Mouse (Mus musculus): ENCODE data around the gene Crim1. TPM values are rescaled to one million over a fixed set of nuclear protein-coding genes. Genes with fewer than 3 reads are reported as not detected.

Gene Crim1
- total RNA-seq, 2 experiments from 2014 or later, result 80.3 to 88.5 TPM

DNA sequence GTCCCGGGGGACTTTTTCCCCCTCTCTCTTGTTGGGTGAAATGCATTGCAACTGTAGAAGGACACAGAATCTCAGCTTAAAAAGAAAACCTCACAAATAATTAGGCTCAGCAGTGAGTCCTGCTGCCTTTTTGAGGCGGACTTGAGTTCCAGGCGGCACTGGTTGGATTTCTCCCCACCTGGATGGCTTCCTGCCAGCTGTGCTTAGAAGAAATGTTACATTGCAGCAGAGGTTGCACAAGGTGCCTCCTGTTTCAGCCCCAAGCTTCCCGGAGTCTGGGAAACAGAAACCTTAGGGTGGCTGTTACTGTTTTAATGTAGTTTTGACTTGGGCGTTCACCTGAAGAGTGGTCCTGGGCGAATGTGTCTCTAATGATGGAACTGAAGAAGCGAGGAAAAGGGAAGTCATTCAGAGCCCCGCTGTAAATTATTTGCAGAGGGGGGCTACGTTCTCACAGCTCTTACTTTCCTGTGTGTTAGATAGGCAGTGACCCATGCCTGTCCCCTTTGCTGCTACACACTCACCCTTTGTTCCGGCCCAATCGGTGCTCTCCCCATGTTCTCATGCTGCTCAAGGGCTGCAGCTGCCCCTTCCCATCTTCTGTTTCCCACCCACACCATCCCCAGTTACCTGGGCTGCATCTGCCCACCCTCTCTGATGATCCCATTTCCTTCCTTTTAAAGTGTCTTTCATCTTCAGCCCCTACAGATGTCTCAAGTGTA lies 83.4 kb downstream of the Crim1 start:
- DNase-seq (ENCODE audit: low spot score in 2 of 2), result no peak

DNA sequence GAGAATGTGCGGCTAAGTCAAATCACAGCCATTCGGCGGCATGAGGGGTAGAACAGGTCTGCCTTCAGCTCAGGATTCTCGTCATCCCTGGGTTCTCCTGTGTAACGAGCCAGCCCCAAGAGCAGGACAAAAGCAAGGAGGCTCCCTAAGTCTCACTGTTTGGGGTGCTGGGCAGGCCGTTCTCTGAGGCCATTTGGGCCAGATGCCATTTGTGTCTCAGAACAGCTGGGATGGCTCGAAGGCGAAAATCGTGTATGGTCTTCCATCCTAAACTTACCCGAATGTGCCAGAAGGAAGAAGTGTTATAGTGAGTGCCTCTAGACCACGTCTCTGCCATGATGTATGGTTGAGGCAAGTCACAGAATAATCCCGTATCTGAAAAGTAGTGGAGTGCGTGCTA lies 86.0 kb downstream of the Crim1 start:
- DNase-seq (ENCODE audit: low spot score in 2 of 2), result no peak

DNA sequence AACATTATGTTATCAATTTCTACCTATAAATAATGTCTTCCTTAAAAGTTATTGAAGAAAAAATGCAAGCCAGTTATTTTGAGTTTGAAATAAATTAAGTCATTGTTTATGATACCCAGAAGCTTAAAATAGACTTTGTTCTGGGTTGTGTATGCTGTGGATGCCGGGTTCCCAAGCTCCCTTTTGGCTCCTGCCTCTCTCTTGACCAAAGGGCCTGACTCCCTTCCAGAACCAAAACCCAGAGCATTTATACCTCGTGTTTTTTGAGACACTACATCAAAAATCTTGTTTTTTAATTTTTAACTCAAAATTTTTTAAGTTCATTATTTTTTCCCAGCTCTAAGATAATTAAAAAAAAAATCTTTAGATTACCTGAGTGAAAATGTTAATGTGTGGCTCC lies 87.3 kb downstream of the Crim1 start:
- no peak for DNase-seq (ENCODE audit: low spot score in 2 of 2)

DNA sequence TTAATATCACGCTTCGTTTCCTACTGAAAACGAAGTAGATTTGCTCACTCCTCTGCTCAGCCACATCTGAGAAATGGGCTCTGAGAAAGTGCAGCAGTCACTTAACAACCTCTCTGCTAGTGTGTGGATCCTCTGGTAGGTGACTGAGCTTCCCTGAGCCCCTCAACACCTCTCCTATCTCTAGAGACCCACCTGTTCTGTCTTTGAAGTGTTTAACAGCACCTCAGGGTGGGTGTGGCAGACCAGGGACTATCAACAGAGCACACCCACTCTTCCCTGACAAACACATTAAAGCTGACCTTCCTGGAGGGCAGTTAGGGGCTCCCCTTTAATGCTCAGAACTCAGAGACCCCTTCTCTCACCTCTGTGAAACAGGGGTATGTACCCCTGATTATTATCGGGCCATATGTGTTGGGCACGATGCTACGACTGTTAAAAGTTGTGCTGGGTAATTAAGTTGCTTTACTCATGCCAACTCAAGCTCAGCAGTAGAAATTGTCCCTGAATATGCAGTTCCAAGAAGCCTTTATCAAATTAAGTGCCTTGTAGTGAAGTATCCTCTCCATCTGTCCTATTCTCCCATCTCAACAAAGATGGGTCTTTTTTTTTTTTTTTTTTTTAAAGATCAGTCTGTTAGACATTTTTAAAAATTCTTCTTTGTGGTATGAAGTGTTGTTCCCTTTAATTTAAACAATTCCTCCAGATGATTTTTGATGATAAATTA lies 90.3 kb downstream of the Crim1 start:
- no peak for DNase-seq (ENCODE audit: low spot score in 2 of 2)

DNA sequence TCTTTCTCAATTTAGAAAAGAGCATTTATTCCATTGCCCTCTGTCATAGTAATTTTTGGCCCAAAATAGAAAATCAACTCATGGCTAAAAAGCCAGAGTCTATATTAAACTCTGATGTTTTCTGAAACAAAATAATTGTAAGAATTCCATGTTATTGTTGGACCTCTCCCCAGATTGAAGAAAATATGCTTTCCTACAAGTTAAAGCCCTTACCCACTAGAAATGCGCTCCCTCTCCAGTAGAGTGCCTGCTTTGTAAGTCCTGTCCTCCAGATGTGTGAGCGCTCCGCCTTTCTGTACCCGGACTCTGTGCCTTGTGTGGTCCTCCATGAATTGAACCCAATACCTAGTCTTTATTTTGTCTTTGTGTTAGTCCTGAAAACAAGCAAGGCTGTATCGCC lies 91.0 kb downstream of the Crim1 start:
- no peak for DNase-seq (ENCODE audit: low spot score in 2 of 2)

DNA sequence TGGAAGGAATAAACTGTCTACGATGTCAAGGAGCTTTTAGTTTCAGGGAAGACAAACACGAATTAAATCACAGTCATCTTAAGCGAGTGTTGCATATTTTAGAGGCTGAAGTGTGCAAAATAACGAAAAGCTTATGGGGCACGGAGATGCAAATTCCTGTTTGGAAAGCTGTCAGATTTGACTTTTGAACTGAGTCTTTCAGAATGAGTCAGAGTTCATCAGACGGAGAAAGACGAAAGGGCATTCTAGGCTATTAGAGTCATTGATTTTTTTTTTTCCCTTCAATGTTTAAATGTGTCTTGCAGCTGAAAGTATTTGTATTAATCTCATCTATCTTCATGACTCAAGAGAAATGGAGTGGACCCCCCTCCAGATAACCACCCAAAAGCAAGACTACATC lies 92.3 kb downstream of the Crim1 start:
- DNase-seq (ENCODE audit: low spot score in 2 of 2), result no peak

DNA sequence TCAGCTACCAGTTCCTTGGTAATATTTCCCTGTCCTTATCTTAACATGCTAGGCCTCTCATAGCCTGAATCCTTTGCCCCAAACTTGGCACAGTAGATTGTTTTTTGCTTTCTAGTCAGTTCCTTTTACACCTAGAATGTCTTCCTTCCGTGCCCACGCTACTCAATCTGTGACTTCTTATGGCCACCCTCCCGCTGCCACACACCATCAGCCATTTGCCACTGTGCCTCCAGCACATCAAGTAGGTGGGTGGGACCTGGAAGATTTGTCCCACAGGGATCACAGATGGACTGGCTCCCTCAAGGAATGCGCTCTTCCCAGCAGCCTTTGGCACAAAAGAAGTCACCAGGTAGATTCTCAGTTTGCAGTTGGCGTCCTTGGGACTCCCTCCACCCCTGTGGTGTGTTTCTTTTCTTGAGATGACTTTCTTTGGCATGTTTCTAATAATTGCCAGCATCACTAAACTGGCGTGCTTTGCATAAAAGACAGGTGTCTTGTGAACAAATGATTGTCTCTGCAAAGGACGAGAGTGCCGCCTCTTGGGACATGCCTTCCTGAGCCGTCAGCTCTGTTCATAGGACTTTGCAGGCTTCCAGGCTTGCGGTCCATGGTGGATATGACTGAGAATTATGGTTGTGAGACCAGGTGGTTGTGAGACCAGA lies 92.9 kb downstream of the Crim1 start:
- peak in 1 of 2 experiments; percentile 23 for DNase-seq (ENCODE audit: low spot score in 2 of 2)

DNA sequence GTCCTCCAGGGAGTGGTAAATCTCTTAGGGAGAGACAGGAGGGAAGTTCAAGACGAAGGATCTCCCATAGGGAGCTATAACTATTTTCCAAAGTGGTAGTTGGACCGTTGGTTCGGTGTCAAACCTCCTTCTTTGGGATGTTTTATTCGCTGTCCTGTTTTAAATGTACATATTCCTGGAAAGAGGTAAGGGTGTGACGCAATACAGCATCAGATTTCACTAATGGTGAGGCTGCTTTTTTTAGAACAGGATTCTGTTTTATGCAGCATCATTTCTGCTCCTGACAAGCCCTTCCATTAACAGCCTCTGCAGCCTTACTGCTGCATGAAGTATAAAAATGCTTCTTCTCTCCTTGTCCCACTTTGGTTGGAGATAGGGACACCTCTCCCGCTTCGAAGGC lies 95.9 kb downstream of the Crim1 start:
- DNase-seq (ENCODE audit: low spot score in 2 of 2), result no peak

DNA sequence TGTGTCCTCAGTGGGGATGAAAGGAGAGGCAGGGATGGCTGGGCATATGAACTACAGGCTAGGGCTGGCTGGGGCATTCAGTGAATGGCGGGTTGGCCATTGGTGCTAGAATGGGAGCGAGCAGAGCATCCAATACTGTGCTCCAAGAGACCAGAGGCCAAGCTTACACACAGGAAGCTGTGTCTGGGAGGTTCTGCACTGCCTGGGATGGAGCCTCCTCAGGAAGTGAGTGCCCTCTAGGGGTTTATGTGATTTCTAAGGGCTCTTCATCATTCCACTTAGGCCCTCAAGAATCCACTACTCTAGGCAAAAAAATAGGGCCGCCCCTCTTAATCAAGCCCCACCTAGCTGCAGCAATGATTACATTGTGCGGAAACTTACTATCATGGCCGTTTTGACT lies 98.1 kb downstream of the Crim1 start:
- DNase-seq (ENCODE audit: low spot score in 2 of 2), result no peak

DNA sequence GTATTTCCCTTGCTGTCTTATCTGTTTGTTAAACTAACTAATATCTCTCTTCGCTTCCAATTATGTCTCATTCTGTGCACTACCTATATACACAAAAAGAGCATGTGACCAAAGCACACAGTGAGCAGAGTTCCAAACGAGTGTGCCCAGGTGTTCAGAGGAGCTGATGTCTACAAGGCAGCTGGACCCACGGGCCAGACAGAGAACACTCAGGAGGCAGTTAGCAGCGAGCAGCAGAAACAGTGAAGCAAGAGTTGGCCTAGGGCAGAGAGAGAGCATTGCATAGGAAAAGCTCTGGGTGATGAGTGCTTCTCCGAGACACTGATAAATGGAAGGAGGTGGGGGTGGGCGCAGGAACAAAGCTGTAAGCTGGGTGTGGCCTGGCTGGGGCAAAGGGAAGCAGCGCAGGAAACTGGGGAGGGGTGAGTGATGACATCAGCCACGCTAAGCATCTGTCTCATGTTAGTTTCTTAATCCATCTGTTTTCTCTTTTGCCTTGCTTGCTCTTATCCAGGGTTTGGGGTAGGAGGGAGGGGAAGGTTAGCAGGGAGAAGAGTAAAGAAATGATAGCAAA lies 99.0 kb downstream of the Crim1 start:
- DNase-seq (ENCODE audit: low spot score in 2 of 2), result no peak

DNA sequence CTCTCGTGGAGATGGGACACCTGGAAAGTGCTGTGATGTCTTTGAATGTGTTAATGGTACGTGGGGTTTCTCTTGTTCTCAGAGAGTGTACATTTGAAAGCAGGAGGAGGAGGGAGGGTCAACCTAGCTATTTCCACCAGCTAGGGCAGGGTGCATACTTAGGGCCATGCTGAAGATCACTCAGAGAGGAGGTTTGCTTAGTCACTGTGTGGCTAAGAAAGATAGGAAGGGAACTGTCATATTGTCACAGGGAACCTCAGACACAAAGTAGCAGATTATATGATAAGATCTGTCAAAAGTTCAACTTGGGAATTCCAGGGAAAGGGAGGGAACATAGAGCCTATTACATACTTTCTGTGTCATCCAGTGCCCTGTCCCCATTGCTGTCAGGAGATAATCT lies 103.0 kb downstream of the Crim1 start:
- DNase-seq (ENCODE audit: low spot score in 2 of 2), result no peak

DNA sequence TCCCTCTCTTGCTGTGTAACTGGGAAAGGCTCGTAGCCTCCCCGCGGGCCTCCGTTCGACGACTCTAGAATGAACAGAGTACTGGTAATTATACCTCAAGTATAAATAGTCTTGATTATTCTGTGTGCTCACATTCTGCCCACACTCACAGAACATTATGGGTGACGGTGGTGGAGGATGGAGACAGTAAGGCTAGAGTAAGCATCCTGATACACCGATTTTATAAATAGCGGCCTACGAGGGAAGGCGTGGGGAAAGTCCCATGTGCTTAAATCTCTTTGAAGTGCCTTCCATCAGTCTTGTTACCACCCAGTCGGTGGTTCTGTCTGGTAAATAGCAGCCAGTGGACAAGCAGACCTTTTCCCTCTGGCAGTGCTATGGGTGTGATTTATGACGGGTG lies 104.0 kb downstream of the Crim1 start:
- no peak for DNase-seq (ENCODE audit: low spot score in 2 of 2)

DNA sequence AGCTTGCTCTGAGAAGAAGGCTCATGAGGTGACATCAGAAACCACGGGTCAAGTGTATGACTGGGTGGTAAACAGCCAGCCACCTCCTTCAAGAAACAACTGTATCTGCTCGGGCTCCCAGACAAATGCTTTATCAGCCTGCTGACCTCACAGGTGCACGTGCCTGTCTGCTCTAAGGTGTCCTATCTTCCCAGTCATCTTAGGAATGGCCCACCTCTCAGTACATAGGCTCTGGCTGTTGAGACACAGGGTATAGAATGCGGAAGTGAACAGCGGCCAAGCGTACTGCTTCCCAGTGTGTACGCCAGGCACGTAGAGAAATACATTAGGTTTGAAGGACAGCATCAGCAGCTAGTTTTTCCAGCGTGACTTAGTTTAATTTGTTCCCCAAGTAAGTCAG lies 106.4 kb downstream of the Crim1 start:
- no peak for DNase-seq (ENCODE audit: low spot score in 2 of 2)

DNA sequence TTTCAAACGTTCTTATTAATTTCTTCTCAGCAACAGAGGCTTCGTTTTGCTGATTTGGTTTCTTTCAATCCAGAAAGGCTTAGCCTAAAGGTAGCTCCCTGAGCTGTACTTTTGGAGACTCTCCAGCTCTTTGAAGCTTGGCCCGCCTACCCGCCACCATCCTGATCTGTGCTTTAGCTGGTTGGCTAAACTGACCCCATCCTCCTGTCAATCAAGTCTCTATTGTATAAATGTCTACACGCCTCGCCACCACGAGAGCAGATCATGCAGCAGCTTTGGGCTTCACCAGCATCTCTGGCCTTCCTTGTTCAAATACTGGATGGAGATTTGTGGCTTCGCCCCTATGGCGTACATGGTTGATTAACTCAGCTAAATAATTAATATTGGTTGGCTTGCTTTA lies 108.2 kb downstream of the Crim1 start:
- no peak for DNase-seq (ENCODE audit: low spot score in 2 of 2)

DNA sequence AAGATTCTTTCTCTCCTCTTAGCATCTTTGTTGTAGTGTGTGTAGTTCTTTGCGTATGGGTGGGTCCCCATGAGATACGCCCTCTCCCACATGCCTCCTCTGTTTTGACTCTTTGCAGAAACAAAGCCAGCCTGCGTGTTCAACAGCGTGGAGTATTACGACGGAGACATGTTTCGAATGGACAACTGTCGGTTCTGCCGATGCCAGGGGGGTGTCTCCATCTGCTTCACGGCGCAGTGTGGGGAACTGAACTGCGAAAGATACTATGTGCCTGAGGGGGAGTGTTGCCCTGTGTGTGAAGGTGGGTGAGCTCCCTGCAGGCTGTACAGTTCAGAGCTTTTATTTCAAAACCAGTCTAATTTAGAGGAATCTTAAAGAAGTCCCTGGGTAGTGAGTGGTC lies 113.0 kb downstream of the Crim1 start:
- peak in 1 of 2 experiments; percentile 18 for DNase-seq (ENCODE audit: low spot score in 2 of 2)

DNA sequence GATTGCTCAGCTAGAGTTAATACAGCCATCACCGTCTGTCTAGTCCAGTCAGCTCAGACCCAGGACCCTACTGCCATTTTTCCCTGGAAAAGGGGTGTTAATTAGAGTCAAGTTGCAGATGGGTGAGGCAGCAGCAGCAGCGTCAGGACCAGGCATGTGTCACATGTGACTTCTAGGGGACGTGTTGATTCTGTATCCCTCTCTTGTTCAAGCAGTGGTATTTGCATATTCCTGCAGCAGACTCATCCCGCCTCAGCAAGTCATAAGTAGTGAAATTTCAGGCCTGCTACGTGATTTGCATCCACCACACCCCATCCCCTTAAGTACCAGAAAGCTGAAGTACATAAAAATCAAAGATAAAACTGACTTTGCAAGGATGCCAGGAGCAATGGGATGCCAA lies 113.6 kb downstream of the Crim1 start:
- DNase-seq (ENCODE audit: low spot score in 2 of 2), result no peak

DNA sequence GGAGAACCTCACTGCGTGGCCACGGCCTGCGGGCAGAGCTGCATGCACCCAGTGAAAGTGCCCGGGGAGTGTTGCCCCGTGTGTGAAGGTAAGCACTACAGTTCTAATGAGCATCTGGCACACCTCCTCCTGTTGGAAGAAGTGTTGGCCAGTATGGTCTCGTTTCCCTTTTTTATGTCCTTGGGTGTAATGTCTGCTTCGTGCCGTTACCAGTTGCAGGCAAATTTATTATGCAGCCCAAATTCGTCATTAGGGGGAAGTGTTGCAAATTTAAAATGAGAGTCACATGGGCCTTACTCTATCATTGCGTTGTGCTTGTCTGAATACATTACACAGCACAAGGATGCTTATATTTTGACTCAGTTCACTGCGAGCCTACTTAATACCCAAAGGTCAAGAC lies 115.6 kb downstream of the Crim1 start:
- DNase-seq (ENCODE audit: low spot score in 2 of 2), result no peak

DNA sequence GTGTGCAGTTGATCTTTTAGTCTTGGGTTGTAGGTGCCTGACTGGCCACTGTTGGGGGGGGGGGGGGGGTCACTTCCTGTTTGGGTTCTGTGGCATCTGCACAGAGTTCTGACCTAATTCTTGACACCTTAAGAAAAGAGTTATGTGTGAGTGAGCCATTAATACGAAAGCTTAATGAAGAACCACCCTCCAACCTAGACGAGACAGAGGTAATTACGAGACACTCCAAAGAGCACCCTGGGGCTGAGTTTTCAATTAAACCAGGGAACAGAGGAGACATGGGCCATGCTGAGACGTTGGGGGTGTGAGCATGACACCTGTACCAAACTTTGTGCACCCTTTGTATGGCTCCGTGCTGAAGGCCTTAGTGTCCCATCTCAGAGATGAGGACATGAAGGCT lies 117.3 kb downstream of the Crim1 start:
- no peak for DNase-seq (ENCODE audit: low spot score in 2 of 2)

DNA sequence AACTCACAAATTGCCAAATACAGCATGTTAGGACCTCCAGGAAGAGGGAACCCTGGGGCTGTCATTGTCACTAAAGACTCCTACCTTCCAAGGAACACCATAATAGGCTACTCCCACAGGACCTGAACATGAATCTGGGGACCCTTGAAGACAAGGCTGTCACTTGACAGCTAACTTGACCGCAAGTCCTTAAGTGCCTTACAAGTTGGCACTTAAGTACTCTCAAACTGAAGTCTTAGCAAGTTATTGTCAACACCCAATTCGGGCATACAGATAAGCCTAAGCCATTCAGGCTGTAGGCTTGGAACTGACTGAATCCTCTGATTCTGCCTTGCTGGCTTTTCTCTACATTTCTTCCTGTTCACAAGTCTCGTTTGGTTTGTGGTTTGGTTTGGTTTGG lies 118.8 kb downstream of the Crim1 start:
- no peak for DNase-seq (ENCODE audit: low spot score in 2 of 2)

DNA sequence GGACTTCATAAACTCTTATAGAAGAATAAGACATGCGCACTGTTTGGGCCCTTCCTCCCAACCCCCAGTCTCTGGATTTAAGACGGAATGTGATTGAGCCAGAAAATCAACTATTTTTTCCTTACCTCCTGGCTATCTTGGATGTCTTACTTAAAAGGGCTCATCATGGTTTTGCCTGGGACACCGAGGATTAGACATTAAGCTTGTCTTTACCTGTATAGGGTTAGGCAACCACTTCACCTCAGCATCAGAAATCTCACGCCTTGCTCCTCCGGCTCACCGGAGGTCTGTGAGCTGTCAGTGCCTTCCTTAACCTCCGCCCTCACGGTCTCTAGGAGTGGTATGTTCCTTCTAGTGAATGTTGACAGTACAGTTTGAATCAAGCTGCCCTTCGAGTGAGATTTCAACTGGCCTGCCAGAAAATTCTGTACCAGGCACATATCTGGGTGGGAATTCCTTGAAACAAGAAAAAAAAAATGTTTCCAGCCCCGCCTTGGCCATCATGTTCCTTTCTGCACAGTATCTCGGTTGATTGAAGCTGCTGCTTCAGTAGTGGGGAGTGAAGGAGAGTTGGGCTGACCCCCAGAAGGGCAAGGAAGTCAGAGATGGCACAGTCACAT lies 121.3 kb downstream of the Crim1 start:
- DNase-seq (ENCODE audit: low spot score in 2 of 2), result no peak
